9 mouse cellular contexts compared by ENCODE assay signal in genomic region chr8:48152062-48152738, GRCm38 (mm10). TPM values are rescaled to one million over a fixed set of nuclear protein-coding genes. Genes with fewer than 3 reads are reported as not detected.
DNase-seq lines count a peak whose midpoint lies in the region; ATAC-seq and TF ChIP-seq lines count a peak whose summit lies in the region.
"Had no signal": no experiment of that assay in that cellular context is flagged by ENCODE, and none has a peak within 500 bp of the region (broad histone marks: within the 10 kb centered on the region; RNA-seq: fewer than 3 reads in every experiment).

No protein-coding gene starts in this region.

- no peaks in the 10 kb centered on the region for H3K27me3 ChIP-seq in embryonic facial prominence, embryonic 14.5 days (replicated peaks; ENCODE audit: control insufficient read depth, insufficient read depth, low read length)
- H3K27me3 ChIP-seq in heart, embryonic 15.5 days = no peaks in the 10 kb centered on the region
- no peaks in the 10 kb centered on the region for H3K27me3 ChIP-seq in lung, postnatal 0 days (replicated peaks; ENCODE audit: insufficient read depth, low read length)

- TF ChIP-seq CTCF in lung, postnatal 0 days (IDR thresholded peaks at IDR 0.05) = no peak

- ATAC-seq in embryonic facial prominence, embryonic 14.5 days (ENCODE audit: low read depth) = peak; percentile 76
- no peak for ATAC-seq in heart, embryonic 15.5 days (replicated peaks; ENCODE audit: insufficient number of reproducible peaks, insufficient read depth, low FRiP score, low read depth)
- ATAC-seq in lung, postnatal 0 days = no peak

- 28% methylated on average over 19 of the region's 19 CpGs for WGBS in embryonic facial prominence, embryonic 14.5 days
- 40% methylated on average over 19 of the region's 19 CpGs for WGBS in heart, embryonic 15.5 days
- WGBS in lung, postnatal 0 days = 46% methylated on average over 19 of the region's 19 CpGs

- peaks cover 19% of the 10 kb centered on the region; the same call in 1 of the 2 replicates for H3K9me3 ChIP-seq in embryonic facial prominence, embryonic 14.5 days (ENCODE audit: control insufficient read depth, low read length)
- no peaks in the 10 kb centered on the region for H3K9me3 ChIP-seq in heart, embryonic 15.5 days (replicated peaks)
- H3K9me3 ChIP-seq in lung, postnatal 0 days (ENCODE audit: low read length) = no peaks in the 10 kb centered on the region

- H3K9ac ChIP-seq in embryonic facial prominence, embryonic 14.5 days (ENCODE audit: low read depth, low read length) = no peak overlapping the region
- H3K9ac ChIP-seq in heart, embryonic 15.5 days = peak overlapping the region; percentile 1; the same call in 1 of the 2 replicates
- H3K9ac ChIP-seq in lung, postnatal 0 days (replicated peaks; ENCODE audit: low read depth) = no peak overlapping the region

- TF ChIP-seq EP300 in lung, postnatal 0 days (IDR thresholded peaks at IDR 0.05) = no peak

- 0 out of 2 replicates have a peak overlapping the region, but pooled peaks have one; percentile 24 for H3K4me2 ChIP-seq in embryonic facial prominence, embryonic 14.5 days (ENCODE audit: low read depth, low read length)
- H3K4me2 ChIP-seq in heart, embryonic 15.5 days = peak overlapping the region; percentile 27
- no peak overlapping the region for H3K4me2 ChIP-seq in lung, postnatal 0 days (replicated peaks; ENCODE audit: low read depth, low read length)

- DNase-seq in layer of hippocampus, postnatal 14 days (ENCODE audit: low spot score in 2 of 2) = peak; percentile 12 to 34
- no peak for DNase-seq in layer of hippocampus, adult 9-11 months
- DNase-seq in embryonic facial prominence, embryonic 14.5 days (ENCODE audit: low spot score) = peak; percentile 87
- peak; percentile 9 for DNase-seq in lung, postnatal 0 days (ENCODE audit: low spot score)
- DNase-seq in skeletal muscle tissue, adult 2 months (ENCODE audit: low read depth, low spot score) = peak; percentile 20
- DNase-seq in natural killer cell, adult 2 months (ENCODE audit: low spot score in 2 of 2) = no peak
- DNase-seq in left cerebral cortex, adult 11 months (ENCODE audit: low spot score) = no peak

- no peak overlapping the region for H3K27ac ChIP-seq in embryonic facial prominence, embryonic 14.5 days (replicated peaks; ENCODE audit: low read depth, low read length)
- H3K27ac ChIP-seq in heart, embryonic 15.5 days = no peak overlapping the region
- no peak overlapping the region for H3K27ac ChIP-seq in lung, postnatal 0 days (ENCODE audit: low read length)

- H3K36me3 ChIP-seq in embryonic facial prominence, embryonic 14.5 days (ENCODE audit: control insufficient read depth, insufficient read depth, low read length) = no peaks in the 10 kb centered on the region
- H3K36me3 ChIP-seq in heart, embryonic 15.5 days = no peaks in the 10 kb centered on the region; the same call in 1 of the 2 replicates
- no peaks in the 10 kb centered on the region for H3K36me3 ChIP-seq in lung, postnatal 0 days (ENCODE audit: insufficient read depth, low read length)

- H3K4me1 ChIP-seq in embryonic facial prominence, embryonic 14.5 days (ENCODE audit: control insufficient read depth, insufficient read depth, low read length) = peaks cover 21% of the 10 kb centered on the region
- peaks cover 18% of the 10 kb centered on the region for H3K4me1 ChIP-seq in heart, embryonic 15.5 days (replicated peaks)
- no peaks in the 10 kb centered on the region for H3K4me1 ChIP-seq in lung, postnatal 0 days (ENCODE audit: insufficient read depth, low read depth, low read length)

- no peak overlapping the region for H3K4me3 ChIP-seq in embryonic facial prominence, embryonic 14.5 days (ENCODE audit: low read depth, low read length)
- H3K4me3 ChIP-seq in heart, embryonic 15.5 days = no peak overlapping the region
- no peak overlapping the region for H3K4me3 ChIP-seq in lung, postnatal 0 days (ENCODE audit: low read depth, low read length)

RNA-seq across cellular contexts. Expression of gene Dctd, which starts 53.3 kb away (rescaled TPM):
- 1 to 10 TPM; 5.3 to 6.9 TPM for total RNA-seq in layer of hippocampus, postnatal 14 days (2021)
- 28.2 and 30.4 TPM in 2 replicates for polyA plus RNA-seq in embryonic facial prominence, embryonic 14.5 days (2014; fragmentation: Nextera tagmentation; extraction: Ambion mirVana)
- 21.0 and 26.2 TPM in 2 replicates for polyA plus RNA-seq in heart, embryonic 15.5 days (2015; fragmentation: Nextera tagmentation; extraction: Ambion mirVana)
- polyA plus RNA-seq in lung, postnatal 0 days (2015; fragmentation: Nextera tagmentation; extraction: Ambion mirVana) = 1.5 and 1.9 TPM in 2 replicates
- total RNA-seq: neutrophil, adult 5-6 weeks had no signal

Comparison
In these comparisons a context has a peak if more than half of its experiments do, and no peak if none do; other contexts are left out.
1. DNase-seq: peak in layer of hippocampus, postnatal 14 days (2 of 2), embryonic facial prominence, embryonic 14.5 days (single experiment), lung, postnatal 0 days (single experiment) and skeletal muscle tissue, adult 2 months (single experiment); none in layer of hippocampus, adult 9-11 months (single experiment), natural killer cell, adult 2 months (0 of 2) and left cerebral cortex, adult 11 months (single experiment).